ENCODE assay signal across 9 mouse cellular contexts in genomic region chr17:83939344-83939743, GRCm38 (mm10).
DNase-seq lines count a peak whose midpoint lies in the region; ATAC-seq and TF ChIP-seq lines count a peak whose summit lies in the region.
"Had no signal": no experiment of that assay in that cellular context is flagged by ENCODE, and none has a peak within 500 bp of the region (broad histone marks: within the 10 kb centered on the region; RNA-seq: fewer than 3 reads in every experiment).

No protein-coding gene starts in this region.

- no peak overlapping the region for H3K4me3 ChIP-seq in forebrain, embryonic 10.5 days
- no peak overlapping the region for H3K4me3 ChIP-seq in forebrain, postnatal 0 days (ENCODE audit: low read depth, low read length)
- H3K4me3 ChIP-seq in layer of hippocampus, adult 2 months: no peak overlapping the region
- no peak overlapping the region for H3K4me3 ChIP-seq in forebrain, embryonic 14.5 days (ENCODE audit: low read depth, low read length)
- no peak overlapping the region for H3K4me3 ChIP-seq in limb, embryonic 13.5 days

- peaks cover 52% of the 10 kb centered on the region for H3K4me1 ChIP-seq in forebrain, embryonic 10.5 days
- H3K4me1 ChIP-seq in forebrain, postnatal 0 days (ENCODE audit: insufficient read depth): peaks cover 19% of the 10 kb centered on the region
- H3K4me1 ChIP-seq in forebrain, embryonic 14.5 days (ENCODE audit: control insufficient read depth, insufficient read depth, low read length): peaks cover 20% of the 10 kb centered on the region
- H3K4me1 ChIP-seq in limb, embryonic 13.5 days: peaks cover 49% of the 10 kb centered on the region

- DNase-seq in forebrain, embryonic 10.5 days (ENCODE audit: extremely low spot score, low spot score): no peak
- no peak for DNase-seq in forebrain, postnatal 0 days
- DNase-seq in layer of hippocampus, adult 2 months (ENCODE audit: low spot score in 2 of 2): no peak
- DNase-seq in layer of hippocampus, postnatal 14 days (ENCODE audit: low spot score in 2 of 2): no peak
- no peak for DNase-seq in forebrain, embryonic 14.5 days (ENCODE audit: low spot score)
- no peak for DNase-seq in cerebellum, postnatal 4 days (ENCODE audit: low spot score in 2 of 2)
- DNase-seq in frontal cortex, postnatal 14 days (ENCODE audit: low spot score in 2 of 2): no peak
- DNase-seq: thymus, postnatal 14 days had no signal

- H3K27ac ChIP-seq in forebrain, embryonic 10.5 days: peak overlapping the region; percentile 85
- H3K27ac ChIP-seq in forebrain, postnatal 0 days (ENCODE audit: low read depth, low read length): no peak overlapping the region
- peak overlapping the region; percentile 68 for H3K27ac ChIP-seq in layer of hippocampus, adult 2 months
- 0 out of 2 replicates have a peak overlapping the region, but pooled peaks have one; percentile 11 for H3K27ac ChIP-seq in forebrain, embryonic 14.5 days (ENCODE audit: low read depth, low read length)
- peak overlapping the region; percentile 95 for H3K27ac ChIP-seq in limb, embryonic 13.5 days

- no peak overlapping the region for H3K9ac ChIP-seq in forebrain, postnatal 0 days
- no peak overlapping the region for H3K9ac ChIP-seq in forebrain, embryonic 14.5 days (ENCODE audit: low read length)
- no peak overlapping the region; the same call in 1 of the 2 replicates for H3K9ac ChIP-seq in limb, embryonic 13.5 days

- TF ChIP-seq CTCF in forebrain, postnatal 0 days (IDR thresholded peaks at IDR 0.05; ENCODE audit: low read depth): no peak
- TF ChIP-seq CTCF in layer of hippocampus, adult 2 months (conservative IDR thresholded peaks at IDR 0.05): no peak

- H3K4me2 ChIP-seq in forebrain, postnatal 0 days (ENCODE audit: low read depth): no peak overlapping the region
- H3K4me2 ChIP-seq in forebrain, embryonic 14.5 days (ENCODE audit: low read length): no peak overlapping the region
- H3K4me2 ChIP-seq in limb, embryonic 13.5 days (replicated peaks): no peak overlapping the region

- WGBS in forebrain, embryonic 10.5 days: 79% methylated on average over 10 of the region's 10 CpGs
- WGBS in forebrain, postnatal 0 days: 67% methylated on average over 10 of the region's 10 CpGs
- 69% methylated on average over 10 of the region's 10 CpGs for WGBS in forebrain, embryonic 14.5 days
- WGBS in limb, embryonic 13.5 days: 69% methylated on average over 10 of the region's 10 CpGs

- no peak for ATAC-seq in forebrain, postnatal 0 days
- ATAC-seq in forebrain, embryonic 14.5 days: no peak
- no peak for ATAC-seq in limb, embryonic 13.5 days (ENCODE audit: low FRiP score, low read depth)

- peaks cover 48% of the 10 kb centered on the region for H3K27me3 ChIP-seq in forebrain, embryonic 10.5 days (ENCODE audit: poor library complexity, severe bottlenecking)
- no peaks in the 10 kb centered on the region for H3K27me3 ChIP-seq in forebrain, postnatal 0 days (ENCODE audit: insufficient read depth, low read length)
- no peaks in the 10 kb centered on the region; the same call in 1 of the 2 replicates for H3K27me3 ChIP-seq in forebrain, embryonic 14.5 days (replicated peaks; ENCODE audit: control insufficient read depth, insufficient read depth, low read length)
- no peaks in the 10 kb centered on the region for H3K27me3 ChIP-seq in limb, embryonic 13.5 days

- no peaks in the 10 kb centered on the region for H3K9me3 ChIP-seq in forebrain, embryonic 10.5 days
- H3K9me3 ChIP-seq in forebrain, postnatal 0 days (ENCODE audit: low read length): no peaks in the 10 kb centered on the region
- no peaks in the 10 kb centered on the region for H3K9me3 ChIP-seq in forebrain, embryonic 14.5 days (replicated peaks; ENCODE audit: control insufficient read depth, low read length)
- no peaks in the 10 kb centered on the region for H3K9me3 ChIP-seq in limb, embryonic 13.5 days

- no peaks in the 10 kb centered on the region for H3K36me3 ChIP-seq in forebrain, embryonic 10.5 days (replicated peaks)
- H3K36me3 ChIP-seq in forebrain, postnatal 0 days (ENCODE audit: insufficient read depth): no peaks in the 10 kb centered on the region
- no peaks in the 10 kb centered on the region for H3K36me3 ChIP-seq in forebrain, embryonic 14.5 days (ENCODE audit: control insufficient read depth, insufficient read depth, low read length)
- no peaks in the 10 kb centered on the region for H3K36me3 ChIP-seq in limb, embryonic 13.5 days
